Mouse (Mus musculus) right cerebral cortex, adult 18-20 months (tissue): ENCODE data around the gene Grb2.

Experiments
- DNase-seq: peaks from one replicate; pipeline ENCODE4 v3.0.0; 2022; ENCODE audit warnings: mixed read lengths

Grb2 gene

GRCm38 (mm10) chr11:115708209-115708876, at the start of gene Grb2:
Gene Grb2 (minus strand): TSS chr11:115708597.
- peak; percentile 98 for DNase-seq

GRCm38 (mm10) chr11:115753485-115753884, 45.1 kb upstream of the Grb2 start:
- no peak for DNase-seq

- DNase-seq: no peak
Observed at GRCm38 (mm10) chr11:115752653-115753052, 44.3 kb upstream of the Grb2 start.

- no peak for DNase-seq
Observed at GRCm38 (mm10) chr11:115751725-115752124, 43.3 kb upstream of the Grb2 start.

- no peak for DNase-seq
Observed at GRCm38 (mm10) chr11:115749834-115750233, 41.4 kb upstream of the Grb2 start.

GRCm38 (mm10) chr11:115747351-115747750, 39.0 kb upstream of the Grb2 start:
- DNase-seq: no peak

GRCm38 (mm10) chr11:115746762-115747161, 38.4 kb upstream of the Grb2 start:
- no peak for DNase-seq

GRCm38 (mm10) chr11:115746109-115746508, 37.7 kb upstream of the Grb2 start:
- DNase-seq: no peak

GRCm38 (mm10) chr11:115744385-115744784, 36.0 kb upstream of the Grb2 start:
- no peak for DNase-seq

- DNase-seq: no peak
Observed at GRCm38 (mm10) chr11:115742926-115743325, 34.5 kb upstream of the Grb2 start.

- no peak for DNase-seq
Observed at GRCm38 (mm10) chr11:115741070-115741469, 32.7 kb upstream of the Grb2 start.

GRCm38 (mm10) chr11:115738275-115738885, 30.0 kb upstream of the Grb2 start:
- no peak for DNase-seq

GRCm38 (mm10) chr11:115737608-115738208, 29.3 kb upstream of the Grb2 start:
- DNase-seq: no peak

- DNase-seq: no peak
Observed at GRCm38 (mm10) chr11:115734041-115734686, 25.8 kb upstream of the Grb2 start.

- DNase-seq: no peak
Observed at GRCm38 (mm10) chr11:115723231-115723630, 14.8 kb upstream of the Grb2 start.

GRCm38 (mm10) chr11:115722638-115723037, 14.2 kb upstream of the Grb2 start:
- peak; percentile 79 for DNase-seq

GRCm38 (mm10) chr11:115717660-115718390, 9.4 kb upstream of the Grb2 start:
- no peak for DNase-seq

GRCm38 (mm10) chr11:115716410-115717338, 8.3 kb upstream of the Grb2 start:
- no peak for DNase-seq

GRCm38 (mm10) chr11:115714491-115714890, 6.1 kb upstream of the Grb2 start:
- DNase-seq: no peak

- DNase-seq: no peak
Observed at GRCm38 (mm10) chr11:115713447-115713846, 5.0 kb upstream of the Grb2 start.

- DNase-seq: no peak
Observed at GRCm38 (mm10) chr11:115712674-115713298, 4.4 kb upstream of the Grb2 start.
